Mouse (Mus musculus) midbrain, embryonic 14.5 days (tissue): ENCODE measurements around the gene Etfb. TPM values are rescaled to one million over a fixed set of nuclear protein-coding genes. Genes with fewer than 3 reads are reported as not detected.

Source experiments
- ATAC-seq: fragments of 200-750 bp; cut with Nextera tagmentation; 2 replicates; pipeline ENCODE4 v1.8.0; 2017; ENCODE audit warnings: moderate number of reproducible peaks, moderate library complexity; ENCODE audit not compliant: low FRiP score, low TSS enrichment
- DNase-seq: peaks from one replicate; pipeline ENCODE4 v3.0.0-alpha.2; 2015
- H3K27ac ChIP-seq: fragments of 300-500 bp; sonication (generic); replicated peaks from 2 replicates; pipeline ENCODE4 v1.5.1; 2014; ENCODE audit warnings: mild to moderate bottlenecking, low read depth, low read length, moderate library complexity
- H3K27me3 ChIP-seq: fragments of 300-500 bp; sonication (generic); 2 replicates; pipeline ENCODE4 v1.6.1; 2014; ENCODE audit warnings: low read length, control low read depth, mixed read lengths; ENCODE audit not compliant: control insufficient read depth, insufficient read depth
- H3K36me3 ChIP-seq: fragments of 300-500 bp; sonication (generic); 2 replicates; pipeline ENCODE4 v1.6.1; 2014; ENCODE audit warnings: low read length, control low read depth; ENCODE audit not compliant: control insufficient read depth, insufficient read depth
- H3K4me1 ChIP-seq: fragments of 300-500 bp; sonication (generic); 2 replicates; pipeline ENCODE4 v1.6.1; 2014; ENCODE audit warnings: mild to moderate bottlenecking, antibody characterized with exemption, low read length, control low read depth; ENCODE audit not compliant: control insufficient read depth, insufficient read depth
- H3K4me2 ChIP-seq: fragments of 300-500 bp; sonication (generic); 2 replicates; pipeline ENCODE4 v1.6.1; 2014; ENCODE audit warnings: mild to moderate bottlenecking, low read length, moderate library complexity
- H3K4me3 ChIP-seq: fragments of 300-500 bp; sonication (generic); replicated peaks from 2 replicates; pipeline ENCODE4 v1.5.1; 2014; ENCODE audit warnings: low read depth, low read length
- H3K9ac ChIP-seq: fragments of 300-500 bp; sonication (generic); replicated peaks from 2 replicates; pipeline ENCODE4 v1.6.1; 2014; ENCODE audit warnings: mild to moderate bottlenecking, low read length, moderate library complexity
- H3K9me3 ChIP-seq: fragments of 300-500 bp; sonication (generic); 2 replicates; pipeline ENCODE4 v1.6.1; 2016; ENCODE audit warnings: low read length, control low read depth, mixed read lengths; ENCODE audit not compliant: control insufficient read depth
- WGBS: fragments of 180-500 bp; shearing (Covaris S2); extraction: QIAGEN DNeasy Blood & Tissue Kit; methylation state at CpG from one replicate; pipeline ENCODE4 v1.1.7; 2014; 5-methylcytosine and 5-hydroxymethylcytosine counted together
- polyA plus RNA-seq: library from polyadenylated mRNA; unstranded; fragments of >200 nt; fragmentation: Nextera tagmentation; extraction: Ambion mirVana; gene quantifications from 2 replicates; pipeline ENCODE4 v1.2.1, GENCODE M21; 2014

Gene Etfb
- polyA plus RNA-seq, 1 experiment from 2014 or later: 120 TPM

DNA sequence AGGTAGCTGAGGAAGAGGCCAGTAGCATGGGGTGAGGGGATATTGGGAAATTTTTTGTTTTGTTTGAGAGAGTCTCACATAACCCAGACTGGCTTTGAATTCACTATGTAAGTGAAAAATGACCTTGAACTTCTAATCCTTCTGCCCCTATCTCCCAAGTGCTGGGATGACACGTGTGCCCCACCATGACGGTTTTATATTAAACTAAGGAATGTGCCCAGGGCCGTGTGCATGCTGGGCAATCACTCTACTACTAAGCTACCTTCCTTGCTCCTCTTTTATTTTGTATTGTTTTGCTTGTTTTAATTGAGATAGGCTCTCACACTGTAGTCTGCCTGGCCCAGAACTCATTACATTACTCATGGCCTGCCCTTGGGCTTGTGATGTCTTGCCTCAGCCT, 2.8 kb upstream of the Etfb start:
- DNase-seq (no peak), ATAC-seq (no peak)
- H3K27me3 ChIP-seq: no peaks in the 10 kb centered on the region
- peaks cover 18% of the 10 kb centered on the region for H3K4me1 ChIP-seq
- WGBS: 86% methylated on average over 3 of the region's 3 CpGs
- no peak overlapping the region for H3K27ac ChIP-seq
- H3K4me2 ChIP-seq: no peak overlapping the region
- H3K36me3 ChIP-seq: no peaks in the 10 kb centered on the region
- no peaks in the 10 kb centered on the region for H3K9me3 ChIP-seq
- H3K4me3 ChIP-seq: no peak overlapping the region
- no peak overlapping the region for H3K9ac ChIP-seq

GRCm38 (mm10) chr7:43442684-43443083, 1.2 kb upstream of the Etfb start:
- Histone ChIP-seq H3K36me3 (no peaks in the 10 kb centered on the region), H3K4me1 (peaks cover 18% of the 10 kb centered on the region), H3K9ac (peak overlapping the region; percentile 59), H3K4me2 (peak overlapping the region; percentile 83), H3K4me3 (peak overlapping the region; percentile 55), H3K9me3 (no peaks in the 10 kb centered on the region), H3K27me3 (no peaks in the 10 kb centered on the region), H3K27ac (peak overlapping the region; percentile 84)
- no peak for DNase-seq
- 19% methylated on average over 9 of the region's 9 CpGs for WGBS
- no peak for ATAC-seq

- Histone ChIP-seq H3K9ac (peak overlapping the region; percentile 59), H3K36me3 (no peaks in the 10 kb centered on the region), H3K4me2 (peak overlapping the region; percentile 83), H3K9me3 (no peaks in the 10 kb centered on the region), H3K27me3 (no peaks in the 10 kb centered on the region), H3K4me1 (peaks cover 18% of the 10 kb centered on the region), H3K4me3 (peak overlapping the region; percentile 55), H3K27ac (peak overlapping the region; percentile 84)
- DNase-seq: peak; percentile 77
- peak; percentile 77 for ATAC-seq
- under 1% methylated on average over 36 of the region's 36 CpGs for WGBS
Observed at GRCm38 (mm10) chr7:43443126-43443916, 562 bp upstream of the Etfb start.

DNA sequence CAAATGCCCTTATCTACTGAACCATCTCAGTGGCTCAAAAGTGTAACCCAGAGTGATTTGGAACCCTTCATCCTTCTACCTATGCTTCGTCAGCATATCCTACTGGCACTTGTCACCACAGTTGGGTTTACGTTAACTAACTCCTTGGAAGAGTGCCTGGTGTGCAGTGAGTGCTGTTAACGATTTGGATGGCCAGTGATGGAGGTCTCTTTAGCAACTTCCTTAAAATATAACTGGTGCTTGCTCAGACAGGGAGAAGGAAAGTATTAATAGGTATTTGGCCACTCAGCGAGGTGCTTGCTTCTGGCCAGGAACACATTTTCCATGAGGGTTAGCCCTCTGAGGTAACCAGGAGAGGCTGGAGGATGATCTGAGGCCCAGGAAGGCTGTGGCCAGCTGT, 3.9 kb downstream of the Etfb start:
- DNase-seq: no peak
- H3K27me3 ChIP-seq: no peaks in the 10 kb centered on the region
- H3K4me2 ChIP-seq: no peak overlapping the region
- no peak overlapping the region for H3K4me3 ChIP-seq
- H3K9ac ChIP-seq: no peak overlapping the region
- no peaks in the 10 kb centered on the region for H3K9me3 ChIP-seq
- WGBS: 94% methylated on average over 4 of the region's 4 CpGs
- peaks cover 13% of the 10 kb centered on the region for H3K4me1 ChIP-seq
- no peak overlapping the region for H3K27ac ChIP-seq
- no peak for ATAC-seq
- 0 out of 2 replicates have a peak, but pooled peaks cover 1% of the 10 kb centered on the region for H3K36me3 ChIP-seq

GRCm38 (mm10) chr7:43448246-43448645, 4.4 kb downstream of the Etfb start:
- ATAC-seq: no peak
- Histone ChIP-seq H3K36me3 (peaks cover 6% of the 10 kb centered on the region; the same call in 1 of the 2 replicates), H3K27ac (no peak overlapping the region), H3K9me3 (no peaks in the 10 kb centered on the region), H3K4me2 (no peak overlapping the region), H3K4me1 (peaks cover 11% of the 10 kb centered on the region), H3K9ac (no peak overlapping the region), H3K27me3 (no peaks in the 10 kb centered on the region), H3K4me3 (no peak overlapping the region)
- DNase-seq: no peak
- WGBS: 94% methylated on average over 3 of the region's 3 CpGs

DNA sequence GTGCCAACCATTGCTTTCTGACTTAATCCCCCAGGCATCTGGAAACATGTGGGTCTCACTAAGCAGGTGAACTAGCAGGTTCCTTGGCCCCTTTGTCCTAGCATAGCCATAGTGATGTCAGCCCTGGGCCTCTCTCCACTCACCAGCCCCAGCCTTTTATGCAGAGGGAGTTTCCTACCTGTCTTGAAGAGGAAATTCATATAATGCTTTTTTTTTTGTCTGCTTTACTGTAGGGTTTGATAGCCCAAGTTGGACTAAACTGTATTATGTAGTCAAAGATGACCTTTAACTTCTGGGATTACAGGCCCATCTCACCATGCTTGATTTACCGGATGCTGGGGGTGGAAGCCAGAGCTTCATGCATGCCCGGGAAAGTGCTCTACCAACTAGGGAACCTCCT, 5.9 kb downstream of the Etfb start:
- Histone ChIP-seq H3K36me3 (peaks cover 20% of the 10 kb centered on the region), H3K9ac (no peak overlapping the region), H3K27ac (no peak overlapping the region), H3K9me3 (no peaks in the 10 kb centered on the region), H3K4me1 (peaks cover 4% of the 10 kb centered on the region), H3K4me3 (no peak overlapping the region), H3K27me3 (no peaks in the 10 kb centered on the region), H3K4me2 (no peak overlapping the region)
- 93% methylated on average over 2 of the region's 2 CpGs for WGBS
- ATAC-seq: no peak
- no peak for DNase-seq

DNA sequence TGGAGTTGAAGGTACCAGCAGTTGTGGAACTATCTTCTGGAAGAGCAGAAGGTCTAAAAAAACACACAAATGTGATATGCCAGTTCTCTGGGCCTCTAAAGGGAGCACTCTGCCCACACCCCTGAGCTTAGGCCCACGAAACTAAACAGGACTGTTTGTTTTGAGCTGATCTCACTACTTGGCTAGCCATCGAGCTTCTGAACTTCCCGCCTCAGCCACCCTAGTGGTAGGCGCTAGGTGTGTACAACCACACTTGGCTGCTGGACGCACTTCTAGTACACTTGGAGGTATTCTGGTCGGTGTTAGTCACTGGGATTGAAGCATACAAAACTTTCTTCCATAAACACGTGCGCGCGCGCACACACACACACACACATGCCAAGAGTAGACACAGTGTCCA, 7.8 kb downstream of the Etfb start:
- Histone ChIP-seq H3K9me3 (no peaks in the 10 kb centered on the region), H3K36me3 (peaks cover 32% of the 10 kb centered on the region), H3K27ac (no peak overlapping the region), H3K4me2 (no peak overlapping the region), H3K9ac (no peak overlapping the region), H3K4me1 (no peaks in the 10 kb centered on the region), H3K4me3 (no peak overlapping the region), H3K27me3 (no peaks in the 10 kb centered on the region)
- DNase-seq: no peak
- 93% methylated on average over 11 of the region's 11 CpGs for WGBS
- ATAC-seq: no peak

DNA sequence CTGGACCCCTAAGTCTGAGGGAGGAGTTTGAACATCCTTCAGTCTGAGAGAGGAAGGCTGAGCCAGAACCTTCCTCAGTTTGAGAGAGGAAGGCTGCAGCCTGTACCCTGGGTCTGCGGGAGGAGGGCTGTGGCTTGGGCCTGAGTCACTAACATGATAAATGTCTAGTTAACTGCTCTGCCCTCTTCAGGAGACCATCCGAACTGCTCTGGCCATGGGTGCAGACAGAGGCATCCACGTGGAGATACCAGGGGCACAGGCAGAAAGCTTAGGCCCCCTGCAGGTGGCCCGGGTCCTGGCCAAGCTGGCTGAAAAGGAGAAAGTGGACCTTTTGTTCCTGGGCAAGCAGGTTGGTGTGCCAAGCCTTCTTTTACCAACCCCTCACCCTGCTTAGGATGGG, 8.7 kb downstream of the Etfb start:
- Histone ChIP-seq H3K9me3 (no peaks in the 10 kb centered on the region), H3K4me3 (no peak overlapping the region), H3K36me3 (peaks cover 38% of the 10 kb centered on the region), H3K9ac (no peak overlapping the region), H3K27ac (no peak overlapping the region), H3K27me3 (no peaks in the 10 kb centered on the region), H3K4me2 (no peak overlapping the region), H3K4me1 (no peaks in the 10 kb centered on the region)
- ATAC-seq (no peak; the same call in 1 of the 2 replicates), DNase-seq (no peak)
- WGBS: 44% methylated on average over 4 of the region's 4 CpGs
